Mouse (Mus musculus) kidney, adult 2 months (tissue): ENCODE measurements around the gene Kcnk1. TPM values are rescaled to one million over a fixed set of nuclear protein-coding genes. Genes with fewer than 3 reads are reported as not detected.

Source experiments
- DNase-seq: peaks from one replicate; pipeline ENCODE4 v3.0.0; 2021
- H3K27ac ChIP-seq: fragments of 200-500 bp; 2 replicates; pipeline ENCODE4 v1.5.1; 2012; ENCODE audit warnings: low read depth, low read length, control low read depth, inconsistent platforms; ENCODE audit not compliant: insufficient read depth
- H3K27me3 ChIP-seq: fragments of 200-500 bp; replicated peaks from 2 replicates; pipeline ENCODE4 v1.6.1; 2012; ENCODE audit warnings: mild to moderate bottlenecking, moderate library complexity, low read length, inconsistent platforms; ENCODE audit not compliant: control insufficient read depth, insufficient read depth
- H3K36me3 ChIP-seq: fragments of 200-500 bp; 2 replicates; pipeline ENCODE4 v1.6.1; 2012; ENCODE audit warnings: mild to moderate bottlenecking, moderate library complexity, low read length, inconsistent platforms; ENCODE audit not compliant: control insufficient read depth, insufficient read depth
- H3K4me1 ChIP-seq: fragments of 200-500 bp; 2 replicates; pipeline ENCODE4 v1.6.1; 2011; ENCODE audit warnings: low read length; ENCODE audit not compliant: control insufficient read depth, insufficient read depth
- H3K4me3 ChIP-seq: fragments of 200-500 bp; 2 replicates; pipeline ENCODE4 v1.5.1; 2011; ENCODE audit warnings: mild to moderate bottlenecking, low read depth, low read length, control low read depth; ENCODE audit not compliant: insufficient read depth
- CTCF ChIP-seq: fragments of 200-500 bp; conservative IDR thresholded peaks from 2 replicates; pipeline ENCODE4 v1.5.1; 2011; ENCODE audit warnings: low read depth, mild to moderate bottlenecking, control low read depth, low read length, moderate library complexity, mixed read lengths; ENCODE audit not compliant: insufficient read depth, insufficient read length
- POLR2A ChIP-seq: fragments of 200-500 bp; IDR thresholded peaks from one replicate; pipeline ENCODE4 v1.6.1; 2011; ENCODE audit warnings: low read depth, low read length, control low read depth
- WGBS: fragments of 180-500 bp; shearing (Covaris S2); methylation state at CpG from one replicate; pipeline ENCODE4 v1.1.7; 2018; 5-methylcytosine and 5-hydroxymethylcytosine counted together
- polyA plus RNA-seq: library from polyadenylated mRNA; depleted of rRNA; stranded (reverse); fragments of >200 nt; gene quantifications from 2 replicates; pipeline ENCODE4 v1.2.3, GENCODE M21; 2012

Kcnk1 gene
- polyA plus RNA-seq, 1 experiment: 91.2 TPM

- 90% methylated on average over 4 of the region's 4 CpGs for WGBS
- TF ChIP-seq POLR2A (no peak), CTCF (no peak)
- no peak for DNase-seq
- H3K4me3 ChIP-seq: no peak overlapping the region
- no peak overlapping the region for H3K27ac ChIP-seq
- H3K36me3 ChIP-seq: no peaks in the 10 kb centered on the region
- H3K27me3 ChIP-seq: no peaks in the 10 kb centered on the region
- H3K4me1 ChIP-seq: no peaks in the 10 kb centered on the region
Observed at GRCm38 (mm10) chr8:126045751-126046150, 50.8 kb downstream of the Kcnk1 start.

- TF ChIP-seq CTCF: no peak
- TF ChIP-seq POLR2A: no peak
- Histone ChIP-seq H3K27ac (no peak overlapping the region), H3K4me1 (no peaks in the 10 kb centered on the region), H3K27me3 (no peaks in the 10 kb centered on the region), H3K4me3 (no peak overlapping the region), H3K36me3 (no peaks in the 10 kb centered on the region)
- WGBS: 72% methylated on average over 4 of the region's 4 CpGs
- no peak for DNase-seq
Observed at GRCm38 (mm10) chr8:126053911-126054310, 58.9 kb downstream of the Kcnk1 start.

- 91% methylated on average over 4 of the region's 4 CpGs for WGBS
- Histone ChIP-seq H3K4me3 (no peak overlapping the region), H3K27ac (no peak overlapping the region), H3K4me1 (no peaks in the 10 kb centered on the region), H3K36me3 (no peaks in the 10 kb centered on the region), H3K27me3 (no peaks in the 10 kb centered on the region)
- no peak for DNase-seq
- TF ChIP-seq POLR2A (no peak), CTCF (no peak)
Observed at GRCm38 (mm10) chr8:126058876-126059275, 63.9 kb downstream of the Kcnk1 start.

GRCm38 (mm10) chr8:126062844-126063243, 67.9 kb downstream of the Kcnk1 start:
- 70% methylated on average over 10 of the region's 10 CpGs for WGBS

GRCm38 (mm10) chr8:126063832-126064409, 69.0 kb downstream of the Kcnk1 start:
- TF ChIP-seq POLR2A (no peak), CTCF (no peak)
- H3K4me3 ChIP-seq: no peak overlapping the region
- no peak for DNase-seq
- no peak overlapping the region for H3K27ac ChIP-seq
- H3K36me3 ChIP-seq: no peaks in the 10 kb centered on the region
- no peaks in the 10 kb centered on the region for H3K4me1 ChIP-seq
- 73% methylated on average over 9 of the region's 9 CpGs for WGBS
- H3K27me3 ChIP-seq: no peaks in the 10 kb centered on the region

More at GRCm38 (mm10) chr8:126062844-126063243, 67.9 kb downstream of the Kcnk1 start:
- Histone ChIP-seq H3K4me1 (no peaks in the 10 kb centered on the region), H3K27ac (no peak overlapping the region), H3K27me3 (no peaks in the 10 kb centered on the region), H3K36me3 (no peaks in the 10 kb centered on the region), H3K4me3 (no peak overlapping the region)
- no peak for DNase-seq
- TF ChIP-seq POLR2A (no peak), CTCF (no peak)

GRCm38 (mm10) chr8:126064587-126065145, 69.7 kb downstream of the Kcnk1 start:
- Histone ChIP-seq H3K4me1 (no peaks in the 10 kb centered on the region), H3K27ac (no peak overlapping the region), H3K36me3 (no peaks in the 10 kb centered on the region), H3K27me3 (no peaks in the 10 kb centered on the region), H3K4me3 (no peak overlapping the region)
- no peak for DNase-seq
- TF ChIP-seq POLR2A (no peak), CTCF (no peak)
- 35% methylated on average over 8 of the region's 8 CpGs for WGBS

- Histone ChIP-seq H3K27me3 (no peaks in the 10 kb centered on the region), H3K27ac (no peak overlapping the region), H3K4me1 (no peaks in the 10 kb centered on the region), H3K36me3 (no peaks in the 10 kb centered on the region), H3K4me3 (no peak overlapping the region)
- TF ChIP-seq POLR2A (no peak), CTCF (no peak)
- DNase-seq: no peak
- WGBS: 51% methylated on average over 6 of the region's 6 CpGs
Observed at GRCm38 (mm10) chr8:126067306-126067705, 72.3 kb downstream of the Kcnk1 start.
